Mouse (Mus musculus): ENCODE measurements around the gene Olfr944. TPM values are rescaled to one million over a fixed set of nuclear protein-coding genes. Genes with fewer than 3 reads are reported as not detected.

Olfr944 gene
- not detected in 2 replicates for polyA plus RNA-seq (2015; fragmentation: Nextera tagmentation; extraction: Ambion mirVana)

GRCm38 (mm10) chr9:39201620-39202019 lies at the start of gene Olfr944:
Olfr944 (plus strand) TSS chr9:39201920.
- H3K27me3 ChIP-seq = no peaks in the 10 kb centered on the region
- H3K27ac ChIP-seq = no peak within 1 kb of the TSS
- no peak for ATAC-seq (replicated peaks; ENCODE audit: insufficient number of reproducible peaks, insufficient read depth, low FRiP score, low read depth)
- no peak within 1 kb of the TSS for H3K4me3 ChIP-seq
- H3K4me2 ChIP-seq = no peak within 1 kb of the TSS
- no peaks in the 10 kb centered on the region for H3K36me3 ChIP-seq
- no peaks in the 10 kb centered on the region for H3K9me3 ChIP-seq (replicated peaks)
- H3K9ac ChIP-seq = no peak within 1 kb of the TSS
- H3K4me1 ChIP-seq (replicated peaks) = no peaks in the 10 kb centered on the region

GRCm38 (mm10) chr9:39152401-39152800 lies 49.3 kb upstream of the Olfr944 start:
- no peak overlapping the region for H3K27ac ChIP-seq
- ATAC-seq (replicated peaks; ENCODE audit: insufficient number of reproducible peaks, insufficient read depth, low FRiP score, low read depth) = no peak
- H3K4me3 ChIP-seq = no peak overlapping the region
- WGBS = 47% methylated on average over 1 of the region's 1 CpGs
- no peak overlapping the region for H3K9ac ChIP-seq
- H3K4me2 ChIP-seq = no peak overlapping the region
- H3K36me3 ChIP-seq = no peaks in the 10 kb centered on the region
- H3K9me3 ChIP-seq (replicated peaks) = no peaks in the 10 kb centered on the region
- no peaks in the 10 kb centered on the region for H3K4me1 ChIP-seq (replicated peaks)
- no peaks in the 10 kb centered on the region for H3K27me3 ChIP-seq

GRCm38 (mm10) chr9:39166004-39166403 lies 35.7 kb upstream of the Olfr944 start, which contains the start of gene Olfr943:
Olfr943 (plus strand) TSS chr9:39166304.
- Histone ChIP-seq H3K27me3 (no peaks in the 10 kb centered on the region), H3K4me2 (no peak within 1 kb of the TSS), H3K9me3 (replicated peaks) (no peaks in the 10 kb centered on the region), H3K36me3 (no peaks in the 10 kb centered on the region), H3K27ac (no peak within 1 kb of the TSS), H3K9ac (no peak within 1 kb of the TSS), H3K4me3 (no peak within 1 kb of the TSS), H3K4me1 (replicated peaks) (no peaks in the 10 kb centered on the region)
- ATAC-seq (replicated peaks; ENCODE audit: insufficient number of reproducible peaks, insufficient read depth, low FRiP score, low read depth) = no peak
- 87% methylated on average over 5 of the region's 5 CpGs for WGBS

- Histone ChIP-seq H3K4me1 (replicated peaks) (no peaks in the 10 kb centered on the region), H3K36me3 (no peaks in the 10 kb centered on the region), H3K4me2 (no peak within 1 kb of the TSS), H3K9me3 (replicated peaks) (no peaks in the 10 kb centered on the region), H3K27ac (no peak within 1 kb of the TSS), H3K27me3 (no peaks in the 10 kb centered on the region), H3K4me3 (no peak within 1 kb of the TSS), H3K9ac (no peak within 1 kb of the TSS)
- ATAC-seq (replicated peaks; ENCODE audit: insufficient number of reproducible peaks, insufficient read depth, low FRiP score, low read depth) = no peak
- WGBS = 65% methylated on average over 1 of the region's 1 CpGs
Measured at GRCm38 (mm10) chr9:39249894-39250293, 48.2 kb downstream of the Olfr944 start, which contains the start of gene Olfr1537. Olfr1537 (minus strand) TSS chr9:39249994.

Other genes starting within 250 kb of the Olfr944 start
- gene Olfr933, start 229.6 kb upstream of the Olfr944 start, polyA plus RNA-seq (2015; fragmentation: Nextera tagmentation; extraction: Ambion mirVana) = not detected in 2 replicates
- not detected in 2 replicates for gene Olfr934, start 213.6 kb upstream of the Olfr944 start, polyA plus RNA-seq (2015; fragmentation: Nextera tagmentation; extraction: Ambion mirVana)
- gene Olfr935, start 202.2 kb upstream of the Olfr944 start, polyA plus RNA-seq (2015; fragmentation: Nextera tagmentation; extraction: Ambion mirVana) = not detected in 2 replicates
- not detected in 2 replicates for gene Olfr146, start 178.5 kb upstream of the Olfr944 start, polyA plus RNA-seq (2015; fragmentation: Nextera tagmentation; extraction: Ambion mirVana)
- gene Olfr937, start 137.0 kb upstream of the Olfr944 start, polyA plus RNA-seq (2015; fragmentation: Nextera tagmentation; extraction: Ambion mirVana) = not detected in 2 replicates
- not detected in 2 replicates for gene Olfr938, start 123.0 kb upstream of the Olfr944 start, polyA plus RNA-seq (2015; fragmentation: Nextera tagmentation; extraction: Ambion mirVana)
- gene Olfr27, start 73.8 kb upstream of the Olfr944 start, polyA plus RNA-seq (2015; fragmentation: Nextera tagmentation; extraction: Ambion mirVana) = not detected in 2 replicates
- not detected in 2 replicates for gene Olfr943, start 35.6 kb upstream of the Olfr944 start, polyA plus RNA-seq (2015; fragmentation: Nextera tagmentation; extraction: Ambion mirVana)
- gene Olfr1537, start 48.1 kb downstream of the Olfr944 start, polyA plus RNA-seq (2015; fragmentation: Nextera tagmentation; extraction: Ambion mirVana) = not detected in 2 replicates
- gene Olfr945, start 74.9 kb downstream of the Olfr944 start, polyA plus RNA-seq (2015; fragmentation: Nextera tagmentation; extraction: Ambion mirVana) = not detected in 2 replicates
- gene Olfr948, start 124.1 kb downstream of the Olfr944 start, polyA plus RNA-seq (2015; fragmentation: Nextera tagmentation; extraction: Ambion mirVana) = not detected in 2 replicates
- not detected in 2 replicates for gene Olfr951, start 185.5 kb downstream of the Olfr944 start, polyA plus RNA-seq (2015; fragmentation: Nextera tagmentation; extraction: Ambion mirVana)
- not detected in 2 replicates for gene Olfr952, start 225.2 kb downstream of the Olfr944 start, polyA plus RNA-seq (2015; fragmentation: Nextera tagmentation; extraction: Ambion mirVana)